Mouse (Mus musculus) limb, embryonic 12.5 days (tissue): ENCODE measurements around the gene Gm49027. TPM values are rescaled to one million over a fixed set of nuclear protein-coding genes. Genes with fewer than 3 reads are reported as not detected.

Source experiments
- ATAC-seq: fragments of 200-750 bp; cut with Nextera tagmentation; 2 replicates; pipeline ENCODE4 v1.8.0; 2017; ENCODE audit warnings: low read depth, moderate TSS enrichment; ENCODE audit not compliant: insufficient number of reproducible peaks, insufficient read depth, low FRiP score, low TSS enrichment
- H3K27ac ChIP-seq: fragments of 300-500 bp; sonication (generic); 2 replicates; pipeline ENCODE4 v1.5.1; 2016; ENCODE audit warnings: mild to moderate bottlenecking, moderate library complexity
- H3K27me3 ChIP-seq: fragments of 300-500 bp; sonication (generic); 2 replicates; pipeline ENCODE4 v1.6.1; 2016; ENCODE audit warnings: mild to moderate bottlenecking, moderate library complexity
- H3K36me3 ChIP-seq: fragments of 300-500 bp; sonication (generic); 2 replicates; pipeline ENCODE4 v1.6.1; 2016; ENCODE audit warnings: mild to moderate bottlenecking, moderate library complexity
- H3K4me1 ChIP-seq: fragments of 300-500 bp; sonication (generic); replicated peaks from 2 replicates; pipeline ENCODE4 v1.6.1; 2016
- H3K4me2 ChIP-seq: fragments of 300-500 bp; sonication (generic); 2 replicates; pipeline ENCODE4 v1.6.1; 2016; ENCODE audit warnings: mild to moderate bottlenecking, moderate library complexity
- H3K4me3 ChIP-seq: fragments of 300-500 bp; sonication (generic); replicated peaks from 2 replicates; pipeline ENCODE4 v1.5.1; 2016; ENCODE audit warnings: mild to moderate bottlenecking
- H3K9ac ChIP-seq: fragments of 300-500 bp; sonication (generic); replicated peaks from 2 replicates; pipeline ENCODE4 v1.6.1; 2016; ENCODE audit warnings: mild to moderate bottlenecking, moderate library complexity
- H3K9me3 ChIP-seq: fragments of 300-500 bp; sonication (generic); 2 replicates; pipeline ENCODE4 v1.6.1; 2016; ENCODE audit warnings: mild to moderate bottlenecking, moderate library complexity
- WGBS: fragments of 180-500 bp; shearing (Covaris S2); methylation state at CpG from one replicate; pipeline ENCODE4 v1.1.7; 2016; 5-methylcytosine and 5-hydroxymethylcytosine counted together
- polyA plus RNA-seq: library from polyadenylated mRNA; unstranded; fragments of >200 nt; fragmentation: Nextera tagmentation; extraction: Ambion mirVana; gene quantifications from 2 replicates; pipeline ENCODE4 v1.2.1, GENCODE M21; 2016

The Gm49027 gene
- polyA plus RNA-seq = 0.24 and 0.32 TPM in 2 replicates

- peaks cover 35% of the 10 kb centered on the region for H3K4me1 ChIP-seq
- H3K36me3 ChIP-seq = peaks cover 27% of the 10 kb centered on the region
- H3K27me3 ChIP-seq = no peaks in the 10 kb centered on the region
- WGBS = 80% methylated on average over 7 of the region's 7 CpGs
- peak within 1 kb of the TSS; percentile 88 for H3K4me2 ChIP-seq
- peak within 1 kb of the TSS; percentile 27; the same call in 1 of the 2 replicates for H3K9ac ChIP-seq
- ATAC-seq = no peak
- no peak within 1 kb of the TSS for H3K27ac ChIP-seq
- no peaks in the 10 kb centered on the region for H3K9me3 ChIP-seq
- peak within 1 kb of the TSS; percentile 92 for H3K4me3 ChIP-seq
Measured at GRCm38 (mm10) chr5:123525281-123525680, at the start of gene Gm49027. TSS of gene Gm49027 (minus strand) at chr5:123525488.

GRCm38 (mm10) chr5:123573362-123573761, 48.1 kb upstream of the Gm49027 start:
- peaks cover 28% of the 10 kb centered on the region for H3K36me3 ChIP-seq
- no peaks in the 10 kb centered on the region for H3K27me3 ChIP-seq
- ATAC-seq = no peak
- no peak overlapping the region for H3K9ac ChIP-seq
- peak overlapping the region; percentile 93 for H3K4me3 ChIP-seq
- H3K4me1 ChIP-seq = peaks cover 7% of the 10 kb centered on the region
- 68% methylated on average over 8 of the region's 8 CpGs for WGBS
- H3K4me2 ChIP-seq = peak overlapping the region; percentile 88
- no peak overlapping the region for H3K27ac ChIP-seq
- H3K9me3 ChIP-seq = no peaks in the 10 kb centered on the region

DNA sequence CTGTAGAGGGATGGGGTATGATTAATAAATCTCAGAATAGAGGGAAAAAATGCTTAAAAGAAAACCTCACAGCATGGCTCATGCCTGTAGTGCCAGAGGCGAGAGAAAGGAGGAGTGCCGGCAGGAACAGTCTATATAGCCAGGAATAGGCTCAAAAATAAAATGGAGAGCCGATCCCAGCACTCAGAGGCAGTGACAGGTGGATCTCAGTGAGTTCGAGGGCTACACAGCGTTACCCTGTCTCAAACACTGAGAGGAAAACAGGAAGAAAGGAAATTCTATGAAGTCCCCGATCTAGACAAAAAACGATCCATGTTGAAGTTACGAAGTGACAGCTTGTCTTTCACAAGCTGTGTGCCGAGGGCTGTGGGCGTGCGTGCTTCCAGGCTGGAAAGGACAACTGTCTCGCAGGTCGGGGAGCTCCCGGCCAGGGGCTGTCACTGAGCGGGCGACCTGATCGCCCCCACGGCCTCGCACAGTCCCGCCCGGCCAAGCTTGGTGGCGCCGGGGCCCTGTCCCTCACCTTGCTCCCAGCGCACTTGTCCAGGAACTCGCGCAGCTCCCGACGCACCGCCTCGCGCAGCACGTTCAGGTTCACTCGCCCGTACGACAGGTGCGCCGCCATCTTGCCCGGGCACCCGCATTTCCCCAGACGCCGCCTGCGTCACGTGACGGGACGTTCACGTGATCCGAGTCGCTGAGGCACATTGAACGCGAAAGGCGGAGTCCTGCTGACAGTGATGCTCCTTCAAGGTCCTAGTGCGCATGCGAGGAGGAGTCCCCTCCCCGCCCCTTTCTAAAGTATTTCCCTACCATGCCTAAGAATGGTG, 47.3 kb upstream of the Gm49027 start, which contains the start of gene Vps33a:
Gene Vps33a, minus strand, starts transcription at position 682 of the 830 bp plus-strand sequence.
- no peak within 1 kb of the TSS for H3K27ac ChIP-seq
- ATAC-seq = peak; percentile 86
- H3K4me2 ChIP-seq = peak within 1 kb of the TSS; percentile 88

GRCm38 (mm10) chr5:123561128-123561527, 35.8 kb upstream of the Gm49027 start:
- H3K4me2 ChIP-seq = no peak overlapping the region
- WGBS = 92% methylated on average over 11 of the region's 11 CpGs
- no peak overlapping the region for H3K9ac ChIP-seq
- H3K4me3 ChIP-seq = no peak overlapping the region
- no peak overlapping the region for H3K27ac ChIP-seq
- H3K27me3 ChIP-seq = no peaks in the 10 kb centered on the region
- peaks cover 95% of the 10 kb centered on the region for H3K36me3 ChIP-seq
- no peaks in the 10 kb centered on the region for H3K9me3 ChIP-seq
- no peak for ATAC-seq
- no peaks in the 10 kb centered on the region for H3K4me1 ChIP-seq

More for the DNA sequence above, 47.3 kb upstream of the Gm49027 start, which contains the start of gene Vps33a:
- Histone ChIP-seq H3K36me3 (peaks cover 29% of the 10 kb centered on the region), H3K4me1 (peaks cover 7% of the 10 kb centered on the region), H3K27me3 (no peaks in the 10 kb centered on the region), H3K9ac (peak within 1 kb of the TSS; percentile 74), H3K4me3 (peak within 1 kb of the TSS; percentile 93), H3K9me3 (no peaks in the 10 kb centered on the region)
- under 1% methylated on average over 54 of the region's 54 CpGs for WGBS

DNA sequence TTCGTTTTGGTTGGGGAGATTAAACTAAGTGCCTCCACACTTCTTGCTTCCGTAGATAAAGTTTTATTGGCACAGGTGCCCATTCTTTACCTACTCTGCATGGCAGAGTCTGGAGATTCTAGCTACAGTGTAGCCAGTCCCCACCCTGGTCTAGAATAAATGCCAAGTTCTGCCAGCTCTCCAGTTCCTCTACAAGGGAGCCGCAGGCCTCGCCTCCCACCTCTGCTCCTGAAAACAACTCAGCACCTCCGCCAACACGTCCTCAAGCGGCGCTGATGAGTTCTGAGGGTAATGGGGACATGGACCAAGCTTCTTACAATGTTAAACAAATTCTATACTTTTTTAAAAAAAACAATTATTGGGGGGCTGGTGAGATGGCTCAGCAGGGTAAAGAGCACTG, 34.3 kb upstream of the Gm49027 start:
- Histone ChIP-seq H3K4me1 (no peaks in the 10 kb centered on the region), H3K36me3 (peaks cover 91% of the 10 kb centered on the region), H3K9ac (no peak overlapping the region), H3K27ac (no peak overlapping the region), H3K4me3 (no peak overlapping the region), H3K27me3 (no peaks in the 10 kb centered on the region), H3K4me2 (no peak overlapping the region), H3K9me3 (no peaks in the 10 kb centered on the region)
- no peak for ATAC-seq
- 90% methylated on average over 8 of the region's 8 CpGs for WGBS

- WGBS = 68% methylated on average over 2 of the region's 2 CpGs
- Histone ChIP-seq H3K9ac (no peak overlapping the region), H3K4me1 (no peaks in the 10 kb centered on the region), H3K27ac (no peak overlapping the region), H3K4me2 (no peak overlapping the region), H3K9me3 (no peaks in the 10 kb centered on the region), H3K4me3 (no peak overlapping the region), H3K27me3 (no peaks in the 10 kb centered on the region), H3K36me3 (peaks cover 65% of the 10 kb centered on the region)
- no peak for ATAC-seq
Measured at GRCm38 (mm10) chr5:123556451-123556850, 31.2 kb upstream of the Gm49027 start.

- WGBS = 89% methylated on average over 7 of the region's 7 CpGs
- Histone ChIP-seq H3K4me1 (no peaks in the 10 kb centered on the region), H3K27me3 (no peaks in the 10 kb centered on the region), H3K27ac (no peak overlapping the region), H3K9ac (no peak overlapping the region), H3K9me3 (no peaks in the 10 kb centered on the region), H3K4me3 (no peak overlapping the region), H3K36me3 (peaks cover 58% of the 10 kb centered on the region), H3K4me2 (no peak overlapping the region)
- ATAC-seq = no peak
Measured at GRCm38 (mm10) chr5:123555693-123556092, 30.4 kb upstream of the Gm49027 start.

- Histone ChIP-seq H3K36me3 (peaks cover 83% of the 10 kb centered on the region), H3K4me3 (no peak overlapping the region), H3K9me3 (no peaks in the 10 kb centered on the region), H3K4me2 (no peak overlapping the region), H3K27me3 (no peaks in the 10 kb centered on the region), H3K27ac (no peak overlapping the region), H3K4me1 (no peaks in the 10 kb centered on the region), H3K9ac (no peak overlapping the region)
- ATAC-seq = no peak
- 95% methylated on average over 10 of the region's 10 CpGs for WGBS
Measured at GRCm38 (mm10) chr5:123533801-123534200, 8.5 kb upstream of the Gm49027 start.

DNA sequence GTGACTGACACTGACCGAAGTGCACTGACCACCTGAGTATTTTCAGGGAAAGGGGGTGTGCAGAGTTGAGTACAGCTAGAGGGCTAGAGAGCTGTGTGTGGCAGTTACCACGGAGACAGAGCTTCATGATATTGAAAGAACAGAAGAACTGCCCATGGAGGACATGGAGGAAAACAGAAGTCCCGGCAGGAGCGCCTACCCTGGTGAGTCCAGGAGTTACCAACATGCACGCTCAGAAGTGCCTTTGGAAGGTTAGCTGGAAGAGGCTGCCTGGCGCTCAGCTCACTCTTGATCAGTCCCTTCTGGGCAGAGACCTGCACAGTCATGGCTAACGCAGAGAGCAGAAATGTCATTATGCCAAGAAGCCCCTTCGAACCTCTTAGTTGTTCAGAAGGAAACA, 4.8 kb upstream of the Gm49027 start:
- H3K27ac ChIP-seq = no peak overlapping the region
- H3K9me3 ChIP-seq = no peaks in the 10 kb centered on the region
- H3K4me3 ChIP-seq = no peak overlapping the region
- no peaks in the 10 kb centered on the region for H3K4me1 ChIP-seq
- H3K36me3 ChIP-seq = peaks cover 72% of the 10 kb centered on the region
- 89% methylated on average over 8 of the region's 8 CpGs for WGBS
- no peak for ATAC-seq
- no peak overlapping the region for H3K9ac ChIP-seq
- no peaks in the 10 kb centered on the region for H3K27me3 ChIP-seq
- no peak overlapping the region for H3K4me2 ChIP-seq

- Histone ChIP-seq H3K9me3 (no peaks in the 10 kb centered on the region), H3K27ac (no peak overlapping the region), H3K9ac (no peak overlapping the region), H3K4me3 (no peak overlapping the region), H3K4me1 (peaks cover 6% of the 10 kb centered on the region; the same call in 1 of the 2 replicates), H3K27me3 (no peaks in the 10 kb centered on the region), H3K36me3 (peaks cover 60% of the 10 kb centered on the region), H3K4me2 (no peak overlapping the region)
- 78% methylated on average over 7 of the region's 7 CpGs for WGBS
- no peak for ATAC-seq
Measured at GRCm38 (mm10) chr5:123528641-123529040, 3.4 kb upstream of the Gm49027 start.

- Histone ChIP-seq H3K4me2 (no peak overlapping the region), H3K36me3 (peaks cover 34% of the 10 kb centered on the region), H3K4me1 (peaks cover 31% of the 10 kb centered on the region), H3K9ac (no peak overlapping the region), H3K9me3 (no peaks in the 10 kb centered on the region), H3K4me3 (no peak overlapping the region), H3K27me3 (no peaks in the 10 kb centered on the region), H3K27ac (no peak overlapping the region)
- no peak for ATAC-seq
- 89% methylated on average over 9 of the region's 9 CpGs for WGBS
Measured at GRCm38 (mm10) chr5:123525916-123526495, 718 bp upstream of the Gm49027 start.
